Mouse (Mus musculus): Measurements from ENCODE around the gene Fgfr3.

GRCm38 (mm10) chr5:33740548-33740947, 19.1 kb downstream of the Fgfr3 start:
- no peak for TF ChIP-seq CTCF (IDR thresholded peaks at IDR 0.05; ENCODE audit: extremely low read depth, insufficient read length, insufficient replicate concordance, low read depth, low read length)
- TF ChIP-seq POLR2A (IDR thresholded peaks at IDR 0.05; ENCODE audit: low read depth, low read length), result no peak
